Mouse (Mus musculus) stomach, embryonic 16.5 days (tissue): ENCODE results near the gene Smim24. TPM values are rescaled to one million over a fixed set of nuclear protein-coding genes. Genes with fewer than 3 reads are reported as not detected.

Source experiments
- ATAC-seq: fragments of 200-750 bp; cut with Nextera tagmentation; 2 replicates; pipeline ENCODE4 v1.8.0; 2017; ENCODE audit warnings: moderate number of reproducible peaks, moderate TSS enrichment; ENCODE audit not compliant: insufficient read depth, low FRiP score
- H3K27ac ChIP-seq: fragments of 300-500 bp; sonication (generic); 2 replicates; pipeline ENCODE4 v1.5.1; 2014; ENCODE audit warnings: low read length
- H3K27me3 ChIP-seq: fragments of 300-500 bp; sonication (generic); 2 replicates; pipeline ENCODE4 v1.6.1; 2014; ENCODE audit warnings: low read length, control low read depth, mixed read lengths; ENCODE audit not compliant: control insufficient read depth, insufficient read depth
- H3K36me3 ChIP-seq: fragments of 300-500 bp; sonication (generic); 2 replicates; pipeline ENCODE4 v1.6.1; 2014; ENCODE audit warnings: low read length; ENCODE audit not compliant: control insufficient read depth, insufficient read depth
- H3K4me1 ChIP-seq: fragments of 300-500 bp; sonication (generic); 2 replicates; pipeline ENCODE4 v1.6.1; 2014; ENCODE audit warnings: low read length, control low read depth, mixed read lengths; ENCODE audit not compliant: control insufficient read depth, insufficient read depth
- H3K4me2 ChIP-seq: fragments of 300-500 bp; sonication (generic); 2 replicates; pipeline ENCODE4 v1.6.1; 2014; ENCODE audit warnings: low read depth, low read length, mixed read lengths
- H3K4me3 ChIP-seq: fragments of 300-500 bp; sonication (generic); replicated peaks from 2 replicates; pipeline ENCODE4 v1.5.1; 2014; ENCODE audit warnings: mild to moderate bottlenecking, low read length
- H3K9ac ChIP-seq: fragments of 300-500 bp; sonication (generic); 2 replicates; pipeline ENCODE4 v1.6.1; 2014; ENCODE audit warnings: low read length
- H3K9me3 ChIP-seq: fragments of 300-500 bp; sonication (generic); replicated peaks from 2 replicates; pipeline ENCODE4 v1.6.1; 2016; ENCODE audit warnings: low read length, control low read depth; ENCODE audit not compliant: control insufficient read depth
- WGBS: fragments of 180-500 bp; shearing (Covaris S2); extraction: QIAGEN DNeasy Blood & Tissue Kit; methylation state at CpG from one replicate; pipeline ENCODE4 v1.1.7; 2014; 5-methylcytosine and 5-hydroxymethylcytosine counted together
- polyA plus RNA-seq: library from polyadenylated mRNA; unstranded; fragments of >200 nt; fragmentation: Nextera tagmentation; extraction: Ambion mirVana; gene quantifications from 2 replicates; pipeline ENCODE4 v1.2.1, GENCODE M21; 2015

The Smim24 gene
- polyA plus RNA-seq = 61.8 and 65.3 TPM in 2 replicates

- no peaks in the 10 kb centered on the region for H3K9me3 ChIP-seq
- ATAC-seq = peak; percentile 37
- H3K9ac ChIP-seq = peak within 1 kb of the TSS; percentile 77
- H3K4me2 ChIP-seq = peak within 1 kb of the TSS; percentile 71
- H3K4me3 ChIP-seq = peak within 1 kb of the TSS; percentile 47
- WGBS = 56% methylated on average over 14 of the region's 14 CpGs
- H3K27me3 ChIP-seq = no peaks in the 10 kb centered on the region
- peaks cover 2% of the 10 kb centered on the region; the same call in 1 of the 2 replicates for H3K36me3 ChIP-seq
- H3K27ac ChIP-seq = peak within 1 kb of the TSS; percentile 71
- peaks cover 22% of the 10 kb centered on the region for H3K4me1 ChIP-seq
Measured at GRCm38 (mm10) chr10:81392781-81393185, at the start of gene Smim24. Gene Smim24 (plus strand): TSS chr10:81393051.

- Histone ChIP-seq H3K9ac (no peak overlapping the region), H3K4me1 (peaks cover 35% of the 10 kb centered on the region), H3K36me3 (peaks cover 12% of the 10 kb centered on the region; the same call in 1 of the 2 replicates), H3K9me3 (no peaks in the 10 kb centered on the region), H3K27me3 (peaks cover 20% of the 10 kb centered on the region), H3K27ac (no peak overlapping the region), H3K4me2 (no peak overlapping the region), H3K4me3 (no peak overlapping the region)
- ATAC-seq = no peak
- WGBS = 44% methylated on average over 8 of the region's 8 CpGs
Measured at GRCm38 (mm10) chr10:81344421-81345161, 48.3 kb upstream of the Smim24 start.

GRCm38 (mm10) chr10:81345162-81345534, 47.7 kb upstream of the Smim24 start:
- Histone ChIP-seq H3K4me1 (peaks cover 37% of the 10 kb centered on the region), H3K27me3 (peaks cover 20% of the 10 kb centered on the region), H3K9ac (no peak overlapping the region), H3K27ac (no peak overlapping the region), H3K9me3 (no peaks in the 10 kb centered on the region), H3K36me3 (peaks cover 12% of the 10 kb centered on the region; the same call in 1 of the 2 replicates), H3K4me2 (no peak overlapping the region), H3K4me3 (no peak overlapping the region)
- ATAC-seq = no peak
- WGBS = 88% methylated on average over 4 of the region's 4 CpGs

GRCm38 (mm10) chr10:81346453-81347067, 46.3 kb upstream of the Smim24 start:
- Histone ChIP-seq H3K4me2 (peak overlapping the region; percentile 62), H3K27me3 (peaks cover 20% of the 10 kb centered on the region), H3K4me1 (peaks cover 36% of the 10 kb centered on the region), H3K4me3 (peak overlapping the region; percentile 38), H3K9ac (peak overlapping the region; percentile 32), H3K27ac (no peak overlapping the region; the same call in 1 of the 2 replicates), H3K36me3 (peaks cover 12% of the 10 kb centered on the region; the same call in 1 of the 2 replicates), H3K9me3 (no peaks in the 10 kb centered on the region)
- WGBS = 14% methylated on average over 54 of the region's 55 CpGs
- peak; percentile 20 for ATAC-seq

GRCm38 (mm10) chr10:81349146-81349545, 43.7 kb upstream of the Smim24 start:
- Histone ChIP-seq H3K4me1 (peaks cover 31% of the 10 kb centered on the region), H3K9ac (peak overlapping the region; percentile 95), H3K4me3 (peak overlapping the region; percentile 79), H3K9me3 (no peaks in the 10 kb centered on the region), H3K36me3 (peaks cover 12% of the 10 kb centered on the region; the same call in 1 of the 2 replicates), H3K27ac (peak overlapping the region; percentile 88), H3K4me2 (peak overlapping the region; percentile 94), H3K27me3 (no peaks in the 10 kb centered on the region)
- ATAC-seq = peak; percentile 19; the same call in 1 of the 2 replicates
- 4% methylated on average over 12 of the region's 12 CpGs for WGBS

GRCm38 (mm10) chr10:81349961-81350350, 42.9 kb upstream of the Smim24 start:
- WGBS = under 1% methylated on average over 29 of the region's 29 CpGs
- Histone ChIP-seq H3K27ac (peak overlapping the region; percentile 88), H3K4me2 (peak overlapping the region; percentile 94), H3K9ac (peak overlapping the region; percentile 95), H3K27me3 (no peaks in the 10 kb centered on the region), H3K4me3 (peak overlapping the region; percentile 79), H3K36me3 (peaks cover 12% of the 10 kb centered on the region; the same call in 1 of the 2 replicates), H3K9me3 (no peaks in the 10 kb centered on the region), H3K4me1 (peaks cover 31% of the 10 kb centered on the region)
- peak; percentile 3 for ATAC-seq

GRCm38 (mm10) chr10:81350351-81351063, 42.3 kb upstream of the Smim24 start, which contains the start of gene Hmg20b:
Gene Hmg20b (minus strand): TSS chr10:81350480.
- Histone ChIP-seq H3K4me1 (peaks cover 31% of the 10 kb centered on the region), H3K9ac (peak within 1 kb of the TSS; percentile 95), H3K9me3 (no peaks in the 10 kb centered on the region), H3K4me3 (peak within 1 kb of the TSS; percentile 79), H3K36me3 (peaks cover 12% of the 10 kb centered on the region; the same call in 1 of the 2 replicates), H3K27me3 (no peaks in the 10 kb centered on the region), H3K27ac (peak within 1 kb of the TSS; percentile 88), H3K4me2 (peak within 1 kb of the TSS; percentile 94)
- ATAC-seq = peak; percentile 95
- WGBS = under 1% methylated on average over 54 of the region's 54 CpGs

- Histone ChIP-seq H3K4me2 (no peak overlapping the region), H3K4me3 (no peak overlapping the region), H3K9ac (no peak overlapping the region), H3K36me3 (peaks cover 12% of the 10 kb centered on the region; the same call in 1 of the 2 replicates), H3K27me3 (no peaks in the 10 kb centered on the region), H3K9me3 (no peaks in the 10 kb centered on the region), H3K27ac (no peak overlapping the region), H3K4me1 (peaks cover 27% of the 10 kb centered on the region)
- no peak for ATAC-seq
- WGBS = 13% methylated on average over 9 of the region's 9 CpGs
Measured at GRCm38 (mm10) chr10:81351678-81352291, 41.1 kb upstream of the Smim24 start.
